Mouse (Mus musculus): ENCODE data around the gene Clptm1.

The Clptm1 gene

GRCm38 (mm10) chr7:19663940-19664339 lies 893 bp downstream of the Clptm1 start:
- no peak for DNase-seq

- DNase-seq: no peak
These were observed 12.2 kb downstream of the Clptm1 start for GRCm38 (mm10) chr7:19652614-19653013.

GRCm38 (mm10) chr7:19651063-19651786 lies 13.6 kb downstream of the Clptm1 start:
- peak; percentile 47 for DNase-seq

- DNase-seq: no peak
These were observed 23.6 kb downstream of the Clptm1 start for GRCm38 (mm10) chr7:19641223-19641622.

GRCm38 (mm10) chr7:19635074-19635827 lies 29.6 kb downstream of the Clptm1 start:
- no peak for DNase-seq

- DNase-seq: no peak
These were observed 30.2 kb downstream of the Clptm1 start for GRCm38 (mm10) chr7:19634591-19634990.

- DNase-seq: no peak
These were observed 31.0 kb downstream of the Clptm1 start for GRCm38 (mm10) chr7:19633855-19634254.

GRCm38 (mm10) chr7:19633197-19633596 lies 31.6 kb downstream of the Clptm1 start:
- no peak for DNase-seq

- no peak for DNase-seq
These were observed 32.1 kb downstream of the Clptm1 start for GRCm38 (mm10) chr7:19632720-19633119.

GRCm38 (mm10) chr7:19632275-19632674 lies 32.6 kb downstream of the Clptm1 start:
- no peak for DNase-seq

GRCm38 (mm10) chr7:19629361-19629734 lies 35.5 kb downstream of the Clptm1 start, which contains the start of gene Relb:
Relb (minus strand) TSS chr7:19629438.
- DNase-seq: peak; percentile 95

GRCm38 (mm10) chr7:19628536-19629360 lies 36.1 kb downstream of the Clptm1 start:
- DNase-seq: peak; percentile 99

- DNase-seq: no peak
These were observed 36.7 kb downstream of the Clptm1 start for GRCm38 (mm10) chr7:19628192-19628535.

- DNase-seq: no peak
These were observed 37.1 kb downstream of the Clptm1 start for GRCm38 (mm10) chr7:19627721-19628120.

- DNase-seq: no peak
These were observed 41.4 kb downstream of the Clptm1 start for GRCm38 (mm10) chr7:19623433-19623832.

- DNase-seq: no peak
These were observed 42.6 kb downstream of the Clptm1 start for GRCm38 (mm10) chr7:19622241-19622640.

GRCm38 (mm10) chr7:19620811-19621210 lies 44.0 kb downstream of the Clptm1 start:
- no peak for DNase-seq

GRCm38 (mm10) chr7:19619004-19619801 lies 45.6 kb downstream of the Clptm1 start:
- DNase-seq: peak; percentile 92

GRCm38 (mm10) chr7:19615036-19615577 lies 49.7 kb downstream of the Clptm1 start:
- no peak for DNase-seq

- DNase-seq: no peak
These were observed 53.9 kb downstream of the Clptm1 start for GRCm38 (mm10) chr7:19610969-19611368.

GRCm38 (mm10) chr7:19609641-19610332 lies 55.0 kb downstream of the Clptm1 start:
- DNase-seq: peak; percentile 53

- no peak for DNase-seq
These were observed 57.5 kb downstream of the Clptm1 start for GRCm38 (mm10) chr7:19607291-19607690.
